Mouse (Mus musculus) stomach, adult 2 months (tissue): ENCODE data around the gene Vmn2r37. TPM values are rescaled to one million over a fixed set of nuclear protein-coding genes. Genes with fewer than 3 reads are reported as not detected.

ENCODE experiments used
- polyA plus RNA-seq: library from polyadenylated mRNA; depleted of rRNA; stranded (reverse); fragments of >200 nt; gene quantifications from 2 replicates; pipeline ENCODE4 v1.2.3, GENCODE M21; 2012; rRNA removed

The Vmn2r37 gene
- not detected in 2 replicates for polyA plus RNA-seq

GRCm38 (mm10) chr7:9223553-9223952, at the start of gene Vmn2r37:
TSS of gene Vmn2r37 (minus strand) at chr7:9223653.

Other genes starting within 250 kb of the Vmn2r37 start
- not detected in 2 replicates for gene Vmn2r39, start 192.9 kb downstream of the Vmn2r37 start, polyA plus RNA-seq
- not detected in 2 replicates for gene Vmn2r38, start 125.8 kb downstream of the Vmn2r37 start, polyA plus RNA-seq